Mouse (Mus musculus): ENCODE data around the gene Rnd3. TPM values are rescaled to one million over a fixed set of nuclear protein-coding genes. Genes with fewer than 3 reads are reported as not detected.

Rnd3 gene
- polyA plus RNA-seq (2014; fragmentation: Illumina TruSeq; extraction: RNeasy Lipid Tissue Mini Kit (QIAGEN cat#74804); ENCODE audit: low read depth, low replicate concordance): 12.5 TPM

DNA sequence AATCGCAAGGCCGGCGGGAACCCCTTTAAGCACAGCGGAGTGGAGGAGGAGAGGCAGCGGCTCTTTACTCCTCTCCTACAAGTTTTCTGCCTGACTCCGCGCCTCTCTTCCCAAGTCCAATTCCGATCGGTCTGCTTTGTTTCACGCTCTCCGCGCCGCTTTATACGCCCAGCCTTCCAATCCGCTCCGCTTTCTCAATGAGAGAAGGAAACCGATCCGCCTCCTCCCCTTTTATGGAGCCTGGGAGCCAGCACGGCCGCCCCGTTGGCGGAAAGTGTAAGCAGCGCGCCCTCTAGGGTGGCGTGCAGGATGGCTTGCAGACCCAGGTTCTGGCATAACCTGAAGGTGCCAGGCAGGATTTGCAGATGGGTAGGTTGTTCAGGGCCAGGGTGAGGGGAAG lies at the start of gene Rnd3:
Gene Rnd3 (minus strand): TSS at position 137 of the 400 bp plus-strand sequence.

All from adipose tissue, adult 10 weeks (tissue).